Mouse (Mus musculus) midbrain, embryonic 14.5 days (tissue): ENCODE measurements around the gene Pyroxd1. TPM values are rescaled to one million over a fixed set of nuclear protein-coding genes. Genes with fewer than 3 reads are reported as not detected.

Source experiments
- ATAC-seq: fragments of 200-750 bp; cut with Nextera tagmentation; 2 replicates; pipeline ENCODE4 v1.8.0; 2017; ENCODE audit warnings: moderate number of reproducible peaks, moderate library complexity; ENCODE audit not compliant: low FRiP score, low TSS enrichment
- DNase-seq: peaks from one replicate; pipeline ENCODE4 v3.0.0-alpha.2; 2015
- H3K27ac ChIP-seq: fragments of 300-500 bp; sonication (generic); replicated peaks from 2 replicates; pipeline ENCODE4 v1.5.1; 2014; ENCODE audit warnings: mild to moderate bottlenecking, low read depth, low read length, moderate library complexity
- H3K27me3 ChIP-seq: fragments of 300-500 bp; sonication (generic); 2 replicates; pipeline ENCODE4 v1.6.1; 2014; ENCODE audit warnings: low read length, control low read depth, mixed read lengths; ENCODE audit not compliant: control insufficient read depth, insufficient read depth
- H3K36me3 ChIP-seq: fragments of 300-500 bp; sonication (generic); 2 replicates; pipeline ENCODE4 v1.6.1; 2014; ENCODE audit warnings: low read length, control low read depth; ENCODE audit not compliant: control insufficient read depth, insufficient read depth
- H3K4me1 ChIP-seq: fragments of 300-500 bp; sonication (generic); 2 replicates; pipeline ENCODE4 v1.6.1; 2014; ENCODE audit warnings: mild to moderate bottlenecking, antibody characterized with exemption, low read length, control low read depth; ENCODE audit not compliant: control insufficient read depth, insufficient read depth
- H3K4me2 ChIP-seq: fragments of 300-500 bp; sonication (generic); 2 replicates; pipeline ENCODE4 v1.6.1; 2014; ENCODE audit warnings: mild to moderate bottlenecking, low read length, moderate library complexity
- H3K4me3 ChIP-seq: fragments of 300-500 bp; sonication (generic); replicated peaks from 2 replicates; pipeline ENCODE4 v1.5.1; 2014; ENCODE audit warnings: low read depth, low read length
- H3K9ac ChIP-seq: fragments of 300-500 bp; sonication (generic); replicated peaks from 2 replicates; pipeline ENCODE4 v1.6.1; 2014; ENCODE audit warnings: mild to moderate bottlenecking, low read length, moderate library complexity
- H3K9me3 ChIP-seq: fragments of 300-500 bp; sonication (generic); 2 replicates; pipeline ENCODE4 v1.6.1; 2016; ENCODE audit warnings: low read length, control low read depth, mixed read lengths; ENCODE audit not compliant: control insufficient read depth
- WGBS: fragments of 180-500 bp; shearing (Covaris S2); extraction: QIAGEN DNeasy Blood & Tissue Kit; methylation state at CpG from one replicate; pipeline ENCODE4 v1.1.7; 2014; 5-methylcytosine and 5-hydroxymethylcytosine counted together
- polyA plus RNA-seq: library from polyadenylated mRNA; unstranded; fragments of >200 nt; fragmentation: Nextera tagmentation; extraction: Ambion mirVana; gene quantifications from 2 replicates; pipeline ENCODE4 v1.2.1, GENCODE M21; 2014

Pyroxd1 gene
- polyA plus RNA-seq, 1 experiment from 2014 or later, result 25.0 TPM

DNA sequence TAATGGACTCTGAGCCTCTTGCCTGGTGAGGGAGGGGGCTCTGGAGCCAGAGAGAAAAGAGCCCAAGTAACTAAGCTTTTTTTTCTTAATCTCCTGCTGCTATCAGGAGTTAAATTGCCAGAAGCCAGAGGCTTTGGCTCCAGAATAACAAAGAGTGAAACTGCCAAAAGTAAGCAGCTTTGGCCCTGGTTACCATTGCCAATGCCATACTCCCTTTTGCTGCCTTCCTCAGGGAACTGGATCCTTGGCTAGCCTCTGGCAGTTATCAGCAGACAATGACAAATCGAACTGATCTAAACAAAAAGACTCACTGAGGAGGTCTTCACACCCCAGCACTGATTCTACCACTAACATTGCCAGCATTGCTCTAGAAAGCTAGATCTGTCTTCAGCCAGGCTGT lies 65.7 kb downstream of the Pyroxd1 start:
- peak; percentile 21 for DNase-seq

More for the DNA sequence above, 65.7 kb downstream of the Pyroxd1 start:
- Histone ChIP-seq H3K4me2 (no peak overlapping the region), H3K36me3 (no peaks in the 10 kb centered on the region), H3K27me3 (peaks cover 14% of the 10 kb centered on the region), H3K9me3 (no peaks in the 10 kb centered on the region), H3K9ac (no peak overlapping the region), H3K27ac (no peak overlapping the region), H3K4me3 (no peak overlapping the region), H3K4me1 (0 out of 2 replicates have a peak, but pooled peaks cover 4% of the 10 kb centered on the region)
- ATAC-seq, result no peak
- 4% methylated on average over 1 of the region's 1 CpGs for WGBS

Other genes starting within 250 kb of the Pyroxd1 start
- gene Slco1a6, start 137.1 kb upstream of the Pyroxd1 start, polyA plus RNA-seq, result 0.54 and 0.74 TPM in 2 replicates
- gene Iapp, start 47.2 kb upstream of the Pyroxd1 start, polyA plus RNA-seq, result not detected in 2 replicates
- gene Slco1a5, start 22.7 kb upstream of the Pyroxd1 start, polyA plus RNA-seq, result 0.32 and 0.57 TPM in 2 replicates
- 28.6 and 35.7 TPM in 2 replicates for gene Recql, start 41.4 kb downstream of the Pyroxd1 start, polyA plus RNA-seq
- 92.3 and 108 TPM in 2 replicates for gene Golt1b, start 41.6 kb downstream of the Pyroxd1 start, polyA plus RNA-seq
- 9.8 and 10.0 TPM in 2 replicates for gene Spx, start 67.8 kb downstream of the Pyroxd1 start, polyA plus RNA-seq
- not detected in 2 replicates for gene Gys2, start 127.5 kb downstream of the Pyroxd1 start, polyA plus RNA-seq
- 486 and 524 TPM in 2 replicates for gene Ldhb, start 162.3 kb downstream of the Pyroxd1 start, polyA plus RNA-seq
- gene Kcnj8, start 226.0 kb downstream of the Pyroxd1 start, polyA plus RNA-seq, result 10.7 and 13.6 TPM in 2 replicates